Mouse (Mus musculus) cortical plate, adult 2 months (tissue): ENCODE results near the gene Efcab11. TPM values are rescaled to one million over a fixed set of nuclear protein-coding genes. Genes with fewer than 3 reads are reported as not detected.

Experiments
- H3K27ac ChIP-seq: fragments of 200-500 bp; 2 replicates; pipeline ENCODE4 v1.5.1; 2012; ENCODE audit warnings: low read length, control low read depth, inconsistent platforms; ENCODE audit not compliant: insufficient read depth
- H3K4me1 ChIP-seq: fragments of 200-500 bp; 2 replicates; pipeline ENCODE4 v1.6.1; 2011; ENCODE audit warnings: low read length; ENCODE audit not compliant: control insufficient read depth, insufficient read depth
- H3K4me3 ChIP-seq: fragments of 200-500 bp; 2 replicates; pipeline ENCODE4 v1.5.1; 2011; ENCODE audit warnings: mild to moderate bottlenecking, low read length, control low read depth; ENCODE audit not compliant: insufficient read depth
- CTCF ChIP-seq: fragments of 200-500 bp; IDR thresholded peaks from 2 replicates; pipeline ENCODE4 v1.5.1; 2011; ENCODE audit warnings: mild to moderate bottlenecking, control low read depth, low read length; ENCODE audit not compliant: insufficient read depth; ENCODE audit errors: extremely low read depth
- POLR2A ChIP-seq: fragments of 200-500 bp; IDR thresholded peaks from 2 replicates; pipeline ENCODE4 v1.6.1; 2011; ENCODE audit warnings: mild to moderate bottlenecking, low read length, control low read depth; ENCODE audit not compliant: insufficient read depth; ENCODE audit errors: extremely low read depth
- polyA plus RNA-seq: library from polyadenylated mRNA; depleted of rRNA; stranded (reverse); fragments of >200 nt; gene quantifications from 2 replicates; pipeline ENCODE4 v1.2.3, GENCODE M21; 2012

Gene Efcab11
- polyA plus RNA-seq, 1 experiment: 0.75 TPM

- no peak overlapping the region for H3K4me3 ChIP-seq
- H3K4me1 ChIP-seq: no peaks in the 10 kb centered on the region
- TF ChIP-seq POLR2A (no peak), CTCF (no peak)
- no peak overlapping the region for H3K27ac ChIP-seq
Measured at GRCm38 (mm10) chr12:99700380-99700779, 183.9 kb downstream of the Efcab11 start.

- TF ChIP-seq CTCF: no peak
- TF ChIP-seq POLR2A: no peak
- no peak overlapping the region for H3K4me3 ChIP-seq
- H3K27ac ChIP-seq: no peak overlapping the region
- H3K4me1 ChIP-seq: no peaks in the 10 kb centered on the region
Measured at GRCm38 (mm10) chr12:99699379-99700023, 184.7 kb downstream of the Efcab11 start.

GRCm38 (mm10) chr12:99694066-99694465 lies 190.2 kb downstream of the Efcab11 start:
- Histone ChIP-seq H3K4me1 (no peaks in the 10 kb centered on the region), H3K27ac (no peak overlapping the region), H3K4me3 (no peak overlapping the region)
- TF ChIP-seq CTCF (no peak), POLR2A (no peak)

- no peak overlapping the region for H3K4me3 ChIP-seq
- H3K27ac ChIP-seq: no peak overlapping the region
- no peak for TF ChIP-seq CTCF
- no peak for TF ChIP-seq POLR2A
- H3K4me1 ChIP-seq: no peaks in the 10 kb centered on the region
Measured at GRCm38 (mm10) chr12:99686418-99686992, 197.7 kb downstream of the Efcab11 start.

- Histone ChIP-seq H3K4me3 (no peak overlapping the region), H3K4me1 (no peaks in the 10 kb centered on the region), H3K27ac (no peak overlapping the region)
- no peak for TF ChIP-seq CTCF
- TF ChIP-seq POLR2A: no peak
Measured at GRCm38 (mm10) chr12:99685451-99686100, 198.7 kb downstream of the Efcab11 start.

GRCm38 (mm10) chr12:99681681-99682080 lies 202.6 kb downstream of the Efcab11 start:
- no peaks in the 10 kb centered on the region for H3K4me1 ChIP-seq
- no peak overlapping the region for H3K27ac ChIP-seq
- no peak overlapping the region for H3K4me3 ChIP-seq
- TF ChIP-seq CTCF (no peak), POLR2A (no peak)

GRCm38 (mm10) chr12:99671866-99672191 lies 212.4 kb downstream of the Efcab11 start:
- TF ChIP-seq CTCF: no peak
- no peak for TF ChIP-seq POLR2A
- no peak overlapping the region for H3K27ac ChIP-seq
- H3K4me3 ChIP-seq: no peak overlapping the region

GRCm38 (mm10) chr12:99671162-99671865 lies 212.9 kb downstream of the Efcab11 start:
- no peak overlapping the region for H3K4me3 ChIP-seq
- no peak for TF ChIP-seq CTCF
- no peak for TF ChIP-seq POLR2A
- no peaks in the 10 kb centered on the region for H3K4me1 ChIP-seq
- no peak overlapping the region for H3K27ac ChIP-seq

More at GRCm38 (mm10) chr12:99671866-99672191, 212.4 kb downstream of the Efcab11 start:
- H3K4me1 ChIP-seq: no peaks in the 10 kb centered on the region

GRCm38 (mm10) chr12:99670762-99671152 lies 213.5 kb downstream of the Efcab11 start:
- H3K4me3 ChIP-seq: no peak overlapping the region
- TF ChIP-seq POLR2A (no peak), CTCF (no peak)
- no peak overlapping the region for H3K27ac ChIP-seq
- no peaks in the 10 kb centered on the region for H3K4me1 ChIP-seq
